Mouse (Mus musculus): ENCODE results near the gene Cox7a1. TPM values are rescaled to one million over a fixed set of nuclear protein-coding genes. Genes with fewer than 3 reads are reported as not detected.

Gene Cox7a1
- total and polyA plus RNA-seq, 3 experiments = 1.6 to 15.2 (median 14.0) TPM

DNA sequence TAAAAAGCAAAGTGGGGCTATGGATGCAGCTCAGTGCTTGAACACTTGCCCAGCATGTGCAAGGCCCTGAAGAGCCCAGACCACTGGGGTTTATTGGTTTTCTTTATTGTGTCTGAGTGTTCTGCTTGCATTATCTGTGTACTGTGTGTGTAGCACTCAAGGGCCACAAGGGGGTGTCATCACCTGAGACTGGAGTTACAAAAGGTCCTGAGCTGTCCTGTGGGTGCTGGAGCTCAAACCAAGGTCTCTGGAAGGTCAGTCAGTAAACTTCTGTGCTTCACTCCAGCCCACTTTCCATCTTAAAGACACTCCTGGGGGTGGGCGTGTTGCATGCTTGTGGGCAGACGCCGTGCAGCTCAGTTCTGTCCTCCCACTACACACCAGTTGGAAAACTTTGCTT, 28.4 kb upstream of the Cox7a1 start:
- peaks cover 30 to 71% of the 10 kb centered on the region in 2 experiments for H3K36me3 ChIP-seq (replicated peaks in 1 of 2; ENCODE audit: control insufficient read depth in 1 of 2, insufficient read depth in 1 of 2, low read length in 1 of 2)
- H3K9me3 ChIP-seq (replicated peaks; ENCODE audit: low read length) = peaks cover 79% of the 10 kb centered on the region
- H3K4me3 ChIP-seq (replicated peaks in 1 of 3; ENCODE audit: low read depth in 2 of 3, low read length in 2 of 3, poor library complexity in 1 of 3) = no peak overlapping the region
- TF ChIP-seq ETS1 (conservative IDR thresholded peaks at IDR 0.05; ENCODE audit: low read depth, low read length) (no peak), CHD1 (IDR thresholded peaks at IDR 0.05; ENCODE audit: low read depth, low read length) (no peak), ZKSCAN1 (IDR thresholded peaks at IDR 0.05; ENCODE audit: borderline replicate concordance, low read depth, low read length) (no peak), JUN (IDR thresholded peaks at IDR 0.05; ENCODE audit: insufficient read depth, low read depth, low read length) (no peak), UBTF (IDR thresholded peaks at IDR 0.05; ENCODE audit: low read depth, low read length) (no peak), MXI1 (IDR thresholded peaks at IDR 0.05; ENCODE audit: low read depth, low read length) (no peak), NELFE (IDR thresholded peaks at IDR 0.05; ENCODE audit: low read depth, low read length) (no peak), HCFC1 (IDR thresholded peaks at IDR 0.05; ENCODE audit: low read depth, low read length) (no peak), SIN3A (IDR thresholded peaks at IDR 0.05; ENCODE audit: low read length) (no peak)
- no peak overlapping the region for H3K4me2 ChIP-seq (ENCODE audit: insufficient read depth, low read depth, poor library complexity, severe bottlenecking)
- no peak for DNase-seq (ENCODE audit: extremely low read depth)
- dilution Hi-C loops (cut with MboI; ENCODE audit: extremely low pct_ligation_motif_present, extremely low pct_unique_long_range_greater_than_20kb, low sequenced_read_pairs) = no loop called here
- no peak overlapping the region for H3K9ac ChIP-seq (ENCODE audit: insufficient read depth, low read depth)
- in situ Hi-C loops (cut with MboI; ENCODE audit: low pct_ligation_motif_present, low pct_unique_long_range_greater_than_20kb, low sequenced_read_pairs) = no loop called here
- H3K79me2 ChIP-seq (replicated peaks; ENCODE audit: control insufficient read depth, extremely low read depth, insufficient read depth, poor library complexity, severe bottlenecking) = no peaks in the 10 kb centered on the region; the same call in 1 of the 2 replicates
- H3K4me1 ChIP-seq (ENCODE audit: control insufficient read depth in 1 of 2, insufficient read depth in 2 of 2) = no peaks in the 10 kb centered on the region
- H3K27ac ChIP-seq (ENCODE audit: insufficient read depth, low read depth) = no peak overlapping the region
- no peaks in the 10 kb centered on the region for H3K27me3 ChIP-seq (replicated peaks)

DNA sequence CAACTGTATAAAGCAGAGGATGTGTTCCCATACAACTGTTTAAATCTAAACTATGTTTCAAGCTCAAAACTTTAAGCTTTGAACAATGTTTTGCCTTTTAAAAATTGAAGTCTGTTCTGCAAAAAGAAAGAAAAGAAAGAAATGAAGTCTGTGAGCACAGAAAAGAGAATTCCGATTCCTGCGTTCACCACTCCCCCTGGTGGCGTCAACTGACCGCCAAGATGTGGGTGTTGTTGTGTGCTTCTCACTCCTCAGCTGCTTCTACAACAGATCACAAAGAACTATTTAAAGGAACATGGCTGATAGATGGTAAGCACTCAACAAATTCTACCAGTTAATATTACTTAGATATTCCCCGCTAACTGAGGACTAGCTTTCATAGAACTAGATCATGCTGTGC, 20.8 kb upstream of the Cox7a1 start:
- Histone ChIP-seq H3K9me3 (replicated peaks; ENCODE audit: low read length) (peaks cover 88% of the 10 kb centered on the region), H3K79me2 (replicated peaks; ENCODE audit: control insufficient read depth, extremely low read depth, insufficient read depth, poor library complexity, severe bottlenecking) (peaks cover 58% of the 10 kb centered on the region), H3K27ac (ENCODE audit: insufficient read depth, low read depth) (no peak overlapping the region), H3K4me1 (ENCODE audit: control insufficient read depth in 1 of 2, insufficient read depth in 2 of 2) (peaks cover 0 to 6% of the 10 kb centered on the region in 2 experiments; a peak in 1 of 4 replicates), H3K4me3 (replicated peaks in 1 of 3; ENCODE audit: low read depth in 2 of 3, low read length in 2 of 3, poor library complexity in 1 of 3) (no peak overlapping the region), H3K27me3 (replicated peaks) (no peaks in the 10 kb centered on the region), H3K4me2 (ENCODE audit: insufficient read depth, low read depth, poor library complexity, severe bottlenecking) (no peak overlapping the region), H3K9ac (ENCODE audit: insufficient read depth, low read depth) (no peak overlapping the region), H3K36me3 (replicated peaks in 1 of 2; ENCODE audit: control insufficient read depth in 1 of 2, insufficient read depth in 1 of 2, low read length in 1 of 2) (peaks cover 68 to 94% of the 10 kb centered on the region in 2 experiments)
- DNase-seq (ENCODE audit: extremely low read depth) = no peak
- in situ Hi-C loops (cut with MboI; ENCODE audit: low pct_ligation_motif_present, low pct_unique_long_range_greater_than_20kb, low sequenced_read_pairs) = no loop called here
- dilution Hi-C loops (cut with MboI; ENCODE audit: extremely low pct_ligation_motif_present, extremely low pct_unique_long_range_greater_than_20kb, low sequenced_read_pairs) = no loop called here
- no peak for TF ChIP-seq ZKSCAN1 (IDR thresholded peaks at IDR 0.05; ENCODE audit: borderline replicate concordance, low read depth, low read length)

DNA sequence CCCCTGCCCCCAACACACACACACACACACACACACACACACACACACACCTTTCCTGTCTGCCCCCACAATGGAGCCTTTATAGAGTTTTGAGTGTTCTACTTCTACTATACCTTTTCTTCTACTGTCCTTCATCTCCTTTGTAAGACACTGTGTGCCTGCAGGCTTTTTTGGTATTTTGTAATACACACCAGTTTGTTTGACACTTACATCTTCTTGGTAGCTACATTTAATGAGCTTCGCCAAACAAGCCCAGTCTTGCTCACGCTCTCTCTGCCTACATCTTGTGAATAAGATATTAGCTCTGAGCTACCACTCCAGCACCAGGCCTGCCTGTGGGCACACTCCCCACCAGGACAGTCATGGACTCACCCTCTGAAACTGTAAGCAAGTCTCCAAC, 19.2 kb upstream of the Cox7a1 start:
- Histone ChIP-seq H3K36me3 (replicated peaks in 1 of 2; ENCODE audit: control insufficient read depth in 1 of 2, insufficient read depth in 1 of 2, low read length in 1 of 2) (peaks cover 53 to 78% of the 10 kb centered on the region in 2 experiments), H3K27me3 (replicated peaks) (no peaks in the 10 kb centered on the region), H3K4me3 (replicated peaks in 1 of 3; ENCODE audit: low read depth in 2 of 3, low read length in 2 of 3, poor library complexity in 1 of 3) (no peak overlapping the region), H3K9me3 (replicated peaks; ENCODE audit: low read length) (peaks cover 73% of the 10 kb centered on the region), H3K4me2 (ENCODE audit: insufficient read depth, low read depth, poor library complexity, severe bottlenecking) (no peak overlapping the region), H3K4me1 (ENCODE audit: control insufficient read depth in 1 of 2, insufficient read depth in 2 of 2) (peaks cover 0 to 8% of the 10 kb centered on the region in 2 experiments; a peak in 1 of 4 replicates), H3K9ac (ENCODE audit: insufficient read depth, low read depth) (no peak overlapping the region), H3K27ac (ENCODE audit: insufficient read depth, low read depth) (no peak overlapping the region), H3K79me2 (replicated peaks; ENCODE audit: control insufficient read depth, extremely low read depth, insufficient read depth, poor library complexity, severe bottlenecking) (peaks cover 71% of the 10 kb centered on the region)
- no peak for DNase-seq (ENCODE audit: extremely low read depth)
- TF ChIP-seq E2F4 (IDR thresholded peaks at IDR 0.05; ENCODE audit: insufficient replicate concordance, low read depth, low read length) = no peak
- TF ChIP-seq NELFE (IDR thresholded peaks at IDR 0.05; ENCODE audit: low read depth, low read length) = no peak
- TF ChIP-seq MYC (IDR thresholded peaks at IDR 0.05; ENCODE audit: low read depth, low read length) = no peak
- TF ChIP-seq ZC3H11A (IDR thresholded peaks at IDR 0.05; ENCODE audit: low read depth, low read length) = no peak
- no peak for TF ChIP-seq USF2 (conservative IDR thresholded peaks at IDR 0.05; ENCODE audit: low read depth, low read length)
- TF ChIP-seq UBTF (IDR thresholded peaks at IDR 0.05; ENCODE audit: low read depth, low read length) = no peak
- TF ChIP-seq CTCF (conservative IDR thresholded peaks at IDR 0.05 in 1 of 2, IDR thresholded peaks at IDR 0.05 in 1 of 2; ENCODE audit: low read depth in 2 of 2, low read length in 2 of 2) = no peak
- no peak for TF ChIP-seq BHLHE40 (IDR thresholded peaks at IDR 0.05; ENCODE audit: low read depth, low read length)
- TF ChIP-seq JUN (IDR thresholded peaks at IDR 0.05; ENCODE audit: insufficient read depth, low read depth, low read length) = no peak
- no peak for TF ChIP-seq NRF1 (IDR thresholded peaks at IDR 0.05; ENCODE audit: low read depth, low read length)
- dilution Hi-C loops (cut with MboI; ENCODE audit: extremely low pct_ligation_motif_present, extremely low pct_unique_long_range_greater_than_20kb, low sequenced_read_pairs) = no loop called here
- in situ Hi-C loops (cut with MboI; ENCODE audit: low pct_ligation_motif_present, low pct_unique_long_range_greater_than_20kb, low sequenced_read_pairs) = no loop called here
